Mouse (Mus musculus) midbrain, embryonic 10.5 days (tissue): ENCODE results near the gene Cul9. TPM values are rescaled to one million over a fixed set of nuclear protein-coding genes. Genes with fewer than 3 reads are reported as not detected.

ENCODE experiments used
- DNase-seq: peaks from one replicate; pipeline ENCODE4 v3.0.0-alpha.2; 2017; ENCODE audit warnings: low spot score
- H3K27ac ChIP-seq: fragments of 300-500 bp; sonication (generic); replicated peaks from 2 replicates; pipeline ENCODE4 v1.5.1; 2016; ENCODE audit warnings: mild to moderate bottlenecking
- H3K27me3 ChIP-seq: fragments of 300-500 bp; sonication (generic); 2 replicates; pipeline ENCODE4 v1.6.1; 2016; ENCODE audit warnings: low read depth, mild to moderate bottlenecking; ENCODE audit not compliant: poor library complexity, severe bottlenecking
- H3K36me3 ChIP-seq: fragments of 300-500 bp; sonication (generic); 2 replicates; pipeline ENCODE4 v1.6.1; 2016; ENCODE audit warnings: mild to moderate bottlenecking, moderate library complexity
- H3K4me1 ChIP-seq: fragments of 300-500 bp; sonication (generic); 2 replicates; pipeline ENCODE4 v1.6.1; 2016
- H3K4me3 ChIP-seq: fragments of 300-500 bp; sonication (generic); 2 replicates; pipeline ENCODE4 v1.5.1; 2016; ENCODE audit warnings: mild to moderate bottlenecking, moderate library complexity
- H3K9me3 ChIP-seq: fragments of 300-500 bp; sonication (generic); replicated peaks from 2 replicates; pipeline ENCODE4 v1.6.1; 2016; ENCODE audit warnings: mild to moderate bottlenecking
- WGBS: fragments of 180-500 bp; shearing (Covaris S2); methylation state at CpG from one replicate; pipeline ENCODE4 v1.1.7; 2016; 5-methylcytosine and 5-hydroxymethylcytosine counted together
- microRNA-seq: library from miRNA; unstranded; fragments of <30 nt; microRNA quantifications from one replicate; pipeline ENCODE4, GENCODE M21; 2017
- polyA plus RNA-seq: library from polyadenylated mRNA; unstranded; fragments of >200 nt; fragmentation: Nextera tagmentation; extraction: Ambion mirVana; gene quantifications from 2 replicates; pipeline ENCODE4 v1.2.1, GENCODE M21; 2016

Cul9 gene
- polyA plus RNA-seq, 1 experiment from 2014 or later: 4.4 TPM

DNA sequence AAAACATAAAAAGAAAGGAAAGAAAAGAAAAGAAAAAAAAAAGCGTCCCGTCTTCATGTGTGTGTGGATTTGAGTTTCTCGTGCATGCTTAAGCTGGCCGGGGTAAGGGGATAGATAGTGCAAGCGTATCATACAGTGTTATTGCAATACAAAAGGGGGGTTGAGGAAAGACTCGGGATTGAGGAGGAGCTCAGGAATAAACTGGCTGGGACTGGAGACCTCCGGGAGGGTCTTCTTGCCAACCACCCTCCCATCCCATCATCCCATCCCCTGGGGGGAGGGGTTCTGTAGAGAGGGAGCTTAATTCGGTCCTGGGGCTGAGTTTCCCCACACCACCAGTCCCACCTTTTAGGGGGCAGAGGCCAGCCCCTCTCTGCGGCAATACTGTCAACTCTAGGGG lies 91.6 kb downstream of the Cul9 start:
- DNase-seq: peak; percentile 35

GRCm38 (mm10) chr17:46453970-46454411 lies 92.2 kb downstream of the Cul9 start:
- Histone ChIP-seq H3K4me3 (peak overlapping the region; percentile 58), H3K4me1 (peaks cover 53% of the 10 kb centered on the region), H3K27ac (peak overlapping the region; percentile 81), H3K36me3 (no peaks in the 10 kb centered on the region), H3K27me3 (peaks cover 74% of the 10 kb centered on the region), H3K9me3 (no peaks in the 10 kb centered on the region)
- DNase-seq: peak; percentile 33
- 2% methylated on average over 26 of the region's 26 CpGs for WGBS

More for the DNA sequence above, 91.6 kb downstream of the Cul9 start:
- Histone ChIP-seq H3K36me3 (no peaks in the 10 kb centered on the region), H3K4me1 (peaks cover 53% of the 10 kb centered on the region), H3K4me3 (peak overlapping the region; percentile 58), H3K27me3 (peaks cover 80% of the 10 kb centered on the region), H3K9me3 (no peaks in the 10 kb centered on the region), H3K27ac (peak overlapping the region; percentile 81)
- WGBS: under 1% methylated on average over 9 of the region's 9 CpGs

- Histone ChIP-seq H3K4me3 (peak overlapping the region; percentile 58), H3K36me3 (no peaks in the 10 kb centered on the region), H3K27ac (peak overlapping the region; percentile 81), H3K9me3 (no peaks in the 10 kb centered on the region), H3K27me3 (peaks cover 69% of the 10 kb centered on the region), H3K4me1 (peaks cover 51% of the 10 kb centered on the region)
- WGBS: 8% methylated on average over 13 of the region's 13 CpGs
- no peak for DNase-seq
Observed at GRCm38 (mm10) chr17:46453302-46453948, 92.8 kb downstream of the Cul9 start.

DNA sequence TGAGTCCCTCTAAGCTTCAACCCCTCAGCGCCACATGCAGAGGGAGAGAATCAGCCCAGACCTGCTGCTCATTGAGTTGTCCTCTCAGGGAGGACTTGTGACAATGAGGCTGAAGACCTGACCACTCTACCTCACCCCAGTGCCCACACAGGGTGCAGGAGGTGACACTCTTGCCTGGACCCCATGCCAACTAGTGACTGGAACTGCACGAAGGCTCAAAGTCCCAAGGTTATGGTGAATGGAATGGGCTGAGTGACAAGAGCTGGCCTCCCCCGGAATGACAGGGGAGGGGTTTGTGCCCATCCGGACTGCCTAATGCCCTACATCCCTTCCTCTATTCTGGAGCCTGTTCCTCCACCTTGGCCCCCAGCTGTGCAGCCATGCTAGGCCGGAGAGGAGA lies 93.5 kb downstream of the Cul9 start:
- Histone ChIP-seq H3K4me1 (peaks cover 45% of the 10 kb centered on the region), H3K27ac (peak overlapping the region; percentile 81; the same call in 1 of the 2 replicates), H3K27me3 (peaks cover 61% of the 10 kb centered on the region), H3K9me3 (no peaks in the 10 kb centered on the region), H3K4me3 (0 out of 2 replicates have a peak overlapping the region, but pooled peaks have one; percentile 2), H3K36me3 (no peaks in the 10 kb centered on the region)
- 32% methylated on average over 5 of the region's 5 CpGs for WGBS
- DNase-seq: no peak

Small RNA genes within 50 kb of the gene (microRNA-seq; reads per million reads assigned to microRNA genes)
- not detected for gene Mir6976

Other genes with a start within 250 kb of the Cul9 start
- 0.68 and 0.78 TPM in 2 replicates for gene Dlk2, start 249.0 kb downstream of the Cul9 start, polyA plus RNA-seq
- 7.6 and 8.9 TPM in 2 replicates for gene Abcc10, start 218.0 kb downstream of the Cul9 start, polyA plus RNA-seq
- gene Zfp318, start 162.7 kb downstream of the Cul9 start, polyA plus RNA-seq: 7.8 and 9.9 TPM in 2 replicates
- gene Crip3, start 117.5 kb downstream of the Cul9 start, polyA plus RNA-seq: 0.72 and 0.85 TPM in 2 replicates
- not detected in 2 replicates for gene Slc22a7, start 107.9 kb downstream of the Cul9 start, polyA plus RNA-seq
- gene Ttbk1, start 58.7 kb downstream of the Cul9 start, polyA plus RNA-seq: 0.81 and 1.8 TPM in 2 replicates
- gene Dnph1, start 49.7 kb downstream of the Cul9 start, polyA plus RNA-seq: 85.2 and 98.4 TPM in 2 replicates
- 5.0 and 6.5 TPM in 2 replicates for gene Srf, start 9.8 kb upstream of the Cul9 start, polyA plus RNA-seq
- 65.3 and 68.4 TPM in 2 replicates for gene Ptk7, start 83.1 kb upstream of the Cul9 start, polyA plus RNA-seq
- 33.0 and 40.3 TPM in 2 replicates for gene Klc4, start 99.6 kb upstream of the Cul9 start, polyA plus RNA-seq
- gene Mrpl2, start 99.8 kb upstream of the Cul9 start, polyA plus RNA-seq: 126 and 129 TPM in 2 replicates
- 37.4 and 45.1 TPM in 2 replicates for gene Cul7, start 103.9 kb upstream of the Cul9 start, polyA plus RNA-seq
- 69.4 and 69.6 TPM in 2 replicates for gene Rrp36, start 128.0 kb upstream of the Cul9 start, polyA plus RNA-seq
- 178 and 180 TPM in 2 replicates for gene Mea1, start 132.4 kb upstream of the Cul9 start, polyA plus RNA-seq
- gene Klhdc3, start 134.5 kb upstream of the Cul9 start, polyA plus RNA-seq: 126 and 128 TPM in 2 replicates
- gene Ppp2r5d, start 158.7 kb upstream of the Cul9 start, polyA plus RNA-seq: 140 and 146 TPM in 2 replicates
- 20.5 and 20.8 TPM in 2 replicates for gene Pex6, start 165.1 kb upstream of the Cul9 start, polyA plus RNA-seq
- 0.35 and 0.62 TPM in 2 replicates for gene Gnmt, start 182.8 kb upstream of the Cul9 start, polyA plus RNA-seq
- 69.5 and 75.0 TPM in 2 replicates for gene Cnpy3, start 205.8 kb upstream of the Cul9 start, polyA plus RNA-seq
- 0.53 and 0.55 TPM in 2 replicates for gene Ptcra, start 217.3 kb upstream of the Cul9 start, polyA plus RNA-seq
- gene 2310039H08Rik, start 226.2 kb upstream of the Cul9 start, polyA plus RNA-seq: 63.2 and 65.2 TPM in 2 replicates
- gene Rpl7l1, start 236.3 kb upstream of the Cul9 start, polyA plus RNA-seq: 197 and 219 TPM in 2 replicates